Mouse (Mus musculus) c-Kit-positive CD71-positive TER-119-positive erythroid progenitor cells, embryonic 14.5 days (primary cell): ENCODE results near the gene Supt6.
A peak's percentile ranks its signal among the peaks of the same experiment; 100 is the strongest.
"Not testable (repeated sequence)": the region's sequence is repeated elsewhere in the genome, so short reads cannot be mapped to it uniquely, and the experiment has no call there.

Experiments used
- DNase-seq: peaks from one replicate; pipeline ENCODE4 v3.0.0-alpha.2; 2013; ENCODE audit warnings: low spot score

Gene Supt6

DNA sequence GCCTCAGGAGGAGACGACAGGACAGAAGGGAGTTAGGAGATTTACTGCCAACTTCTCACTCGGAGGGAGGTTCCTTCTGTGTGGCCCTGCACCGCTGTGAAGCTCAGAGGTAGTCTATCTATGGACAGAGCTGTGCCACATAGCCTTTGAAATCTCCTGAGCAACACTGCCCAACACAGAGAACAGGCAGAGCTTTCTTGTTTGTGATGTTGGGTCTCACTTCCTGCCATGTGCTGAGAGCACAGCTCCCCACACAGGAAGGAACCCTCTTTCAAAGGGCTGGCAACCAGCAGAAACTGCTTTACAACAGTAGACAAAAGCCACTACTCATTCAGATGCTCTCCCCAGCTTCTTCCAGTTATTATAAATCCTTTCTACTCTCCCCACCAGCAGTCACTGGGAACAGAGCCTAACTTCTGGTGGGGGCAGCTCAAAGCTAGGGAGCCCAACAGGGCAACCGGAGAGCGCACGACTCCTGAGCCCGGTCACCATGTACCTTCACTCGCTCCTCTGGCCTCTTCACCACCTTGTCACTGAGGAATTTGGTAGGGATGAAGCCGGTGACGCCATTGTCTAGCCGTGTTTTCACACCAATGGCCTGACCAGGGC, 30.0 kb downstream of the Supt6 start:
- DNase-seq = no peak

DNA sequence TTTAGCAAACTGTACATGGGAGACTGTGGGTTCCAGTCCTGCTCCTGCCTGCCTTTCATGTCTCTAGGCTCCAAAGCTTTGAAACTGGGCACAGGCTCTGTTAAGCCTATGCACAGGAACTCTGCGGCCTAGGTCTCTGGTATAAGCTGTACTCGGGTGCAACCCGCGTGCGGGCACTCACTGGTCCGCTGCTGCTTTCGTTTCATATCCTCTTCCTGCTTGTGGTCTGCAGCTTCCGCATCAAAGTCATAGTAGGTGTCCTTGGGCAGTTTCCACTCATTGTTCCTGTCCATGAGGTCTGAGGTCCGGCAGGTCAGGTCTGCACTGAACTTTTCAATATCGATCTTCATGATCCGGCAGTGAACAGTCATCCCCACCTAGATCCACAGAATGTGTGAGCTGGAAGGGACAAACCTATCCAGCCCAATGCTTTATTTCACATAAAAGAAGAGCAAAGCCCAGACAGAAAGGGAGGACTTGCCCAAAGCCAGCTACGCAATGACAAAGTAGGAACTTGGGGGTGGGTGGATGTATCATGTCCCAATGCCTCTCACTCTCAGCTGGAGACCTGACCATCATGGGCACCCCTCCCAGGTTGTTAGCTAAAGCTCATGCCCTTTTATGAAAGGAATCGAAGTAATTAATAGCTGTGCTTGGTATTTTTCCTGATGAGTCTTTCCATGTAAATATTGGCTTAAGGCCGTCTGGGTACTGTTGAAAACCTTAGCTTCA, 32.5 kb downstream of the Supt6 start:
- DNase-seq = no peak

- no peak for DNase-seq
These were observed 34.3 kb downstream of the Supt6 start for GRCm38 (mm10) chr11:78211513-78211912.

DNA sequence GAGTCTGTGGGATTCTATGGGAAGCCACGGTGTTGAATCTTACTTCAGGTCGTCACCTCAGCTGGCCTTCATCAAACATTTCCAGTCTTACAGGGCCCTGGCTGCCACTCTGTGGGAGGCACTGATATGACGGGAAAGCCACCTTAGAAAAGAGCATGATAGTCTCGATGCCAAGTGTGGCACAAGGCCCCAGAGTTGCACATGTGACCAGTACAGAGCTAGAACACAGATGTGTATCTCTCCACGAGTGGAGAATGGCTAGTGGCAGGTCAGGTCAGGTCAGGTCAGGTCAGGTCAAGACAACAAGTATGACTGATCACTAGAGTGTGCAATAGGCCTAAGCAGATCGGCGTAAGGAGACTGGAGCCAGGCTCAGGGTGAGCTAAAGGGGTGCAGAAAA, 35.2 kb downstream of the Supt6 start:
- DNase-seq = no peak

- no peak for DNase-seq
These were observed 35.9 kb downstream of the Supt6 start for GRCm38 (mm10) chr11:78209886-78210285.

- no peak for DNase-seq
These were observed 38.6 kb downstream of the Supt6 start for GRCm38 (mm10) chr11:78207190-78207589.

GRCm38 (mm10) chr11:78205361-78206206, 40.2 kb downstream of the Supt6 start:
- DNase-seq = no peak

DNA sequence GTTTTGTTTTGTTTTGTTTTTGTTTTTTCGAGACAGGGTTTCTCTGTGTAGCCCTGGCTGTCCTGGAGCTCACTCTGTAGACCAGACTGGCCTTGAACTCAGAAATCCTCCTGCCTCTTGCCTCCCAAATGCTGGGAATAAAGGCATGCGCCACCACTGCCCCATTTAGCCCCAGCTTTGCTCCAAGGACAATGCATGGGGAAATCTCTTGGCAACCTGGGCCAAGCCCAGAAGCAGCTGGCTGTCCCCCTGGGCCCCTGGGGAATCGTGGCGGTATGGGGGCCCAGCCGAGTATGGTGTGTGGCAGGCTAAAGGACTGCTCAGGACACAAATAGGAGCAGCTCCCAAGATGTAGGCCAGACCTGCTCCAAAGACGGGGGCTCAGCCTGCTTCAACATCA, 41.5 kb downstream of the Supt6 start:
- DNase-seq = no peak

DNA sequence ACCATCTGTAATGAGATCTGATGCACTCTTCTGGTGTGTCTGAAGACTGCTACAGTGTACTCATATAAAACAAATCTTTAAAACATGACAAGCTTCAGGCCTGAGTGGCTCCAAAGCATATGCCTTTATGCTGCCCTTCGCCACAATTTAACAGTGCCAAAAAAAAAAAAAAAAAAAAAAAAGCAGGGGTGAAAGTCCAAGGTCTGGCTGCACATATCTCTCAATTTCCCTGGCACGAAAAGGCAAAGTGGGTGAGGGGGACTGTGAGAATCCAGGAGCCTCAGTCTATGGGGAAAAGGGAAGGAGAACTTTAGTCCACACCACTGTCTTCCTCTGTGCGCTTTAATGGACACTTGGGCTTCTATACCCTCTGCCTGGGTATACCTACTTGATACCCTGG, 43.4 kb downstream of the Supt6 start:
- no peak for DNase-seq

DNA sequence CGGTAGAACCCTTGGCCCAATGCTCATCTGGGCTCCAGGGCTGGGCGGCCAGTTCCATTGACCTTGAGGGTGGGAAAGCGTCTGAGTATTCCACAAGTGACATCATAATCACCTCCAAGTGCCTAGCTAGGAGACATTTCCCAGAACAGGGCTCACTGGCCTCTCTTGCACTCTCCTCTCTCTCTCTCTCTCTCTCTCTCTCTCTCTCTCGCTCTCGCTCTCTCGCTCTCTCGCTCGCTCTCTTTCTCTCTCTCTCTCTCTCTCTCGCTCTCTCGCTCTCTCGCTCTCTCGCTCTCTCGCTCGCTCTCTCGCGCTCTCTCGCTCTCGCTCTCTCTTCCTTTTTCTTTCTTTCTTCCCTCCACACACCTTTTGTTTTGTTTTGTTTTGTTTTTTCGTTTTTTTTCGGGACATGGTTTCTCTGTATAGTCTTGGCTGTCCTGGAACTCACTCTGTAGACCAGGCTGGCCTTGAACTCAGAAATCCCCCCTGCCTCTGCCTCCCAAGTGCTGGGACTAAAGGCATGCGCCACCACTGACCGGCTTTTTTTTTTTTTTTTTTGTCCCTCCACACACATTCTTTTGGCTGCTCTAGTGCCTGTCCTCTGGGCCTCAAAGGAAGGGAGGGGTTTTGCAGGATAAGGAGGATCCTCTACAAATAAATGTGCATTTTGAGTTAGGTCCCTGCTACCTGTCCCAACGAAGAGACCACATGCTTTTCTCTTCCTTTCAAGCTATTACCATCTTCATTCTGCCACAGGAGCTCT, 50.5 kb downstream of the Supt6 start:
- no peak for DNase-seq

- DNase-seq = peak; percentile 81
These were observed 51.2 kb downstream of the Supt6 start for GRCm38 (mm10) chr11:78194411-78195100.

DNA sequence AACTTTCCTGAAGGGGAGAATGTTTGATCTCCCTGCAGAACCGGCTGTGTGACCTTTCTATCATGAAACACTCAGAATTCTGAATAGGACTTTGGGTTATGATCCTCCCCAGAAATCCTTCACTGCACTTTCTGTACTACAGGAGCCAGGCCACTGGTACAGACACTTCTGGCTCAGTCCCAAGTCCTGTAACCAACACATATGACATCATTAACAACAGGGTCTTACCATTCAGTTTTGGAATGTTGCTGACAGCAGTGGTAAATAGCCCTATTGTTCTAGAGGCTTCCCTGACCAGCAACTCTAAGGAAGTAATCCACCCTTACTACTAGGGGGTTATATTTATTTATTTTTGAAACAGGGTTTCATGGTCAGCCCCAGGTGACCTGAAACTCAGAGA, 52.7 kb downstream of the Supt6 start, which contains the start of gene Proca1:
Gene Proca1, plus strand, starts transcription at position 280 of the 400 bp plus-strand sequence.
- DNase-seq = no peak

- no peak for DNase-seq
These were observed 55.7 kb downstream of the Supt6 start for GRCm38 (mm10) chr11:78190041-78190440.

DNA sequence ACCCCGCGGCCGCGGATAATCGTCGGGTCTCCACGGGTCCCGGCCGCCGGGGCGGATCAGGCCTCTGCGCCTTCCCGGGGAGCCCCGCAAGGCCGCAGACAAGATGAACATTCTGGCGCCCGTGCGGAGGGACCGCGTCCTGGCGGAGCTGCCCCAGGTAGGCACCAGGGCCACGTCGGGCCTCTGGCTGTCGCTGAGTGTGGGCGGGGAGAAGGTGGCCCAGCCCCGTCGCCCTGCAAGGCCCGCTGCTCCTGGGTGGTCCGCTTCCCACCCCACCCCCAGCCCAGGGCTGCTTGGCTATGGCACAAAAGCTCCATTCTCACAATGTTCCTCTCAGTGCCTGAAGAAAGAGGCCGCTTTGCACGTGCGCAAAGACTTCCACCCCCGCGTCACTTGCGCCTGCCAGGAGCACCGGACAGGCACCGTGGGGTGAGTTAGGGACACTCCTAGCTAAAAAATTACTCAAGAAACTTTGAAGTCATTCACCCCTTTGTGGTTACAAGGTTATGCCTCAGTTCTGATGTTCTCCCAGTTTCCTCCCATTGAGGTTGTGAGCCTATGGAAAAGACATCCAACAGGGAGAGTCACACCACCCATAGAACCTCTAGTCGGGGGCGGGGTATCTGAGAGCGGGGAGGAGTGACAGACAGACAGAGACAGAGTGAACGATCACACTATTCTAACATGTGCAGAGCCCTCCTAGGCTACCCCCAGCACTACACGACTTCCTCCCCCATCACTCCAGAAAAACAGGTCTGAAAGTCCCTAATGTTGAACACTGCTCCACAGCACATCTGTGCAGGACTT, 56.4 kb downstream of the Supt6 start:
- DNase-seq = no peak

DNA sequence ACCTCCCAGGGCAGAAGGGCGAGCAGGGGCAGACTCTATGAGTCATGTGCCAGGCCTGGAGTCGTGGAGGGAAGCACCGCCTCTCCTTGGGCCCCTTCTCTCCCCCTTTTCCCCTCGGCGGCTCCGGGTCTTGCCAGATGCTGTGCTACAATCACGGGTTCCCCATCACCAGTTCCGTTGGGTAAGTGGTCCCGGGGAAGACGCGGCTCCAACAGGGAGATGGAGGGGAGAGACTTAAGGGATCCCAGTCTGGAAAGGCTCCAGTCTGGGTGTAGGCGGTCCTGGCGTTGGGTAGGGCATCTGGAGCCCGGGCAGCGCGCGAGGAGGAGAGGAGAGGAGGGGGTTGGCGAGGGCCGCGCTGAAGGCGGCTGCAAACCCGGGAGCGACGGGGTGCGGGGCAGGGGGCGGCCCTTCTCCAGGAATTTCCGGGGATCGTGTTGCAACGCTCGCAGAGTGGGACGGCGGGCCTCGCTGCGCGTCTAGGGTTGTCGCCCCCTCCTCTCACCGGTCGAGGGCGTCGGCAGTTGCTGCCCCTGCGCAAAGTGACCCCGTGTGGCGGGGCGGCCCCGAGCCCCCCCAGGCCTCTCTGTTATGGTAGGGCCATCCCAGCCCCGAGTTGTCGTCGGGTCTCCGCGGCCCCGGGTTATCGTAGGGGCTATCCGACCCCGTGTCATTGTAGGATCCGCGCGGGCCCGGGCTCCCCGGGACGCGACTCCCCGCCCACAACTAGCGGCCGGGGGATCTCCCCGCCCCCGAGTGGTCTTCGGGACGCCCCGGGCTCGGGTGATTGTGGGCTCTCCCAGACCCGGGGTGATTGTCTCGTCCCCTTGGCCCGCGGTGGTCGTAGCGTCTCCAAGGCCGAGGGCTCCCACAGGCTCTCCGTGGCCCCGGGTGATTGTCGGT, 57.2 kb downstream of the Supt6 start, which contains the start of gene Rab34:
Gene Rab34, plus strand, starts transcription at position 100 of the 903 bp plus-strand sequence.
- DNase-seq = no peak

- not testable (repeated sequence) for DNase-seq
These were observed 61.1 kb downstream of the Supt6 start for GRCm38 (mm10) chr11:78184702-78185101.

GRCm38 (mm10) chr11:78183884-78184514, 61.8 kb downstream of the Supt6 start:
- DNase-seq = no peak

DNA sequence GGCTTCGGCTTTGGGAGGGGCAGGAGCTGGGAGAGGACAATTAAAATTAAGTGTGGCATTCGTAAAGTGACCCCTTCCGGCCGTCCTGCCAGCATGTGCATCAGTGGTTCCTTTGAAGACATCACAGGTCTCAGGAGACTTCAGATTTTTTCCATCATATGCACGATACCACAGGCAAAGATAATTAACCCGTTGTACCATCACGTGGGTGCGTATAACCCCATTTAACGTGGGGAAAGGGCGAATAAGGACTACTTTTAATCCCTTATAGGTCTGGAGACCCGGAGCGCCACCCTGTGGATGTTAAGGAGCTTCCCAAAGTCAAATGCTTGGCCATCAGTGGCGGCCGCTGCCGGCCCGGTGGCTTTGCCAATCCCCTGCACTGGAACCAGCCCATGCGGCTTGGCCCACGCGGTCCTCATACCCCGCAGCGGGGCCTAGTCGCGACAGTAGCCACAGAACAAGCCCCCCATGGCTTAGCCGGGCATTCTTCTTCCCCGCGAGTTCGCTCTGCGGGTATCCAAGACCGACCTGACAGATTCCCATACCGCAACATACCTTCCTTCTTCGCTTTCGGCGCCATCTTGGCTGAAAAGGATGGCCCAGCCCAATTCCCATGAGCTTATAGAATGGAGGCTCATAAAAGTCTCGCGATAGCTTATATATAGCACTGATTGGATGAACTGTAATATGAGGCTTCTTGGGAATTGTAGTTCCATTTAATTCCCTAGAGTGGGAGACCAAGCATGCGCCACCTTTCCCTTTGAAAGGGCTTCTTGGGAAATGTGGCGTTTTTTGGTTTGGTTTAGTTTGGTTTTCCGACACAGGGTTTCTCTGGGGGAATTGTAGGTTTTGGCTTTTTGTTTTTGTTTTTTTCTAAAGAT, 62.6 kb downstream of the Supt6 start, which contains the start of gene Rpl23a:
Gene Rpl23a, minus strand, starts transcription at position 624 of the 884 bp plus-strand sequence.
- DNase-seq = peak; percentile 88
